Mouse (Mus musculus) WW6 (cell line): ENCODE measurements at regions not wholly inside any gene's neighbourhood (a gene's known extent, or its start where the extent isn't known, plus 50 kb on each side); places are given as distances from the start of the nearest gene placed in this dataset.
"Not testable (repeated sequence)": the region's sequence is repeated elsewhere in the genome, so short reads cannot be mapped to it uniquely, and the experiment has no call there.

ENCODE experiments used
- DNase-seq: peaks from one replicate; pipeline ENCODE4 v3.0.0-alpha.2; 2013; ENCODE audit warnings: low read depth, low spot score

DNA sequence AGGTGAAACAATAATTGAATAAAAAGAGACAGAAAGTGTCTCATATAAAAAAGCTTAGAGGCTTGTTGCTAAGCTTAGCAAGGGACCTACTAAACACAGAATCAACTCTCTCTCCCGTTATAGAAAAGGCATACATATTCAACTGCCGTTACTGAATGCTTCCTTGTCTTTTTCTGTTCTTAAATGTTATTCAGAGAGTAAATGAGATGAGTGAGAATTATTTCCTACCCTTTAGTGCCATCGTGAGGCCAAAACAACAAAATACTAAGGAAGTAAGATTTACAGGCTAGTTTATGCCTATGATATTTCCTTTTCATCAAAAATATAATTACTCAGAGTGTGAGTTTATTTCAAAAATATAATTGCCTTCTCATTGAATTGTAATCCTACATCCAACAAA, 686.6 kb upstream of the 1700008P02Rik start:
- no peak for DNase-seq

DNA sequence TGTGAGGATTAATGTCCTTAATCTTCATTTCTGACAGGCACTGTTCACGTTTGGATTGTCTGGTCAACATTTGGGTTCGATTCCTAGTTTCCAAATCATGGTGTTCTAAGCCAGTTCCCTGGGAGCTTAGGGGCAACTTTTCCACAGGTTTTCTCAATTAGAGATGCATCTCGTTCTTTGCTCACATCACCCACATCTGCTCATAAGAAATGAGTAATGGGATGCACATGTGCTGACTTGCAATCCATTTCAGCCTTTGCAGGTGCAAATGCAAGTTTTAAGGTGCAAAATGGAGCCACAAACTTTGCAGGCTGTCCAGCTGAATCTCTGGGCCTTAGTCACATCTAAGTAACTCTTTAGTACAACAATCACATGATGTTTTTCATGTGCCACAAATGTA, 678.3 kb upstream of the 1700008P02Rik start:
- no peak for DNase-seq

DNA sequence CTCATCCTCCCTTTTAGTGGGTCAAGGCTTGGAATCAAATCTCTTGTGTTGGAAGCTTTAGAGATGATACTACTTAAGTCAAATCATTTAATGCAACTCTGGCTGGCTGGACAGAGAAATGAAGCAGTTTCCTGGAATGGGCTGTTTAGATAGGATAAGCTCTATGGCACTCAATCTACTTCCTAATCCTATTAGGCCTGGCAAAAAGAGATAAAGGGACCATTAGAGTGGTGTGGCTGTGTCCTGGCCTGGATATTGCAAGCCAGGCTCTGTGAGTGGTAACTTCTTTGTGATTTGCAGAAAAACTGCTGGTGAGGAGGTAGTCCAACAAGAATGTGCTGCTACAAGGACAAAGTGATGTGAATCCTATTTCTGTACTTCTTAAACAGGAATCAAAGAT, 670.8 kb upstream of the 1700008P02Rik start:
- DNase-seq: no peak

DNA sequence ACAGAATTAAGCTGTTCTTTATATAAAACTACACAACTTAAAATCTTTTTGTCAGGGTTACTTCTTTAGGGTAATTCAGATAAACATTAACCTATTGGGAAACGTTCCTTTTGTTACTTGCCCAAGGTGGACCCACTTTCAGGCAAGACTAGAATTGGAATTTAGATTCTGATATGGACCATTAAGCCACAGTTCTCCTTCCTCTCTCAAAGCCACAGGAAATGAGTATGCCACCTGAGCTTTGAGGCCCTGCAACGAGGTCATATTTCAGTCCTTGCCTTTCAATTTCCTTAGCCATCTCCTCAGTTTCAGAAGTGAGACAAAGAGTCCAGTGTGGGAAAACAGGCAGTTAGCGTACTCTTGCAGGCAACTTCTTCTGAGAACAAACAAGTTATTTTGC, 637.3 kb upstream of the 1700008P02Rik start:
- DNase-seq: no peak

DNA sequence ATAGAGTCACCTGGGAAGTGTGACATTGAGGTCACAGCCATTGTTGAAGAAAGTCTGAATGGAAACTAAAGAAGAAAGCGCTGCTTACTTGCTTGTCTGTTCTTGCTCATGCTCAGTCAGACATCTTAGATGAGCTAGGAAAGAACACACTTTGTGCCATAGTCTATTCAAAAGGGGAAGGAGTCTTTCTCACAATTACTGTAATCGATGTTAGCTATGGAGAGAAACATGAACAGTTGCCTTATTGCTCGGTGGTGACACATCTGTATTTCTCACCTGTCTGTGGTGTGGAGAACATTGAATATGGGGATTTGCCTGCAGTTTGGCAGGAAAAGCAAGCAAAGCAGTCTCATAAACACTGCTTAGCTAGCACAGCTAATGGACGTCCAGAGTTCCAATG, 628.1 kb upstream of the 1700008P02Rik start:
- no peak for DNase-seq

DNA sequence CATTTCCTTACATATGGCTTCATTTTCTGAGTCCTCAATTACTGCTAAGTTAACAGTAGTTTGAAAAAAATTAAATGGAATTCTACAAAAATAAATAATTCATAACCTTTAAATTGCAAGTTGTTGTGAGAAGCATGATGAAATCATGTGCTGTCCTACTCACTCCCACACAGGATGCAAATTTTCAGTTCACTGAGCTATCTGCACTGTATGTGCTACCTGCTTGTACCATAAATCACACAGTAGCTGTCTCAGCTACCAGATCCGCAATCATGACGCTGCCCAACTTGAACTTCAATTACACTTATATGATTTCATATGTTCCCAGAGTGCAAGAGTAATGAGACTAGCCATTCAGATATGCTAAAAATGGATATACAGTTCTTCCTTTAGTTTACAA, 609.5 kb upstream of the 1700008P02Rik start:
- no peak for DNase-seq

DNA sequence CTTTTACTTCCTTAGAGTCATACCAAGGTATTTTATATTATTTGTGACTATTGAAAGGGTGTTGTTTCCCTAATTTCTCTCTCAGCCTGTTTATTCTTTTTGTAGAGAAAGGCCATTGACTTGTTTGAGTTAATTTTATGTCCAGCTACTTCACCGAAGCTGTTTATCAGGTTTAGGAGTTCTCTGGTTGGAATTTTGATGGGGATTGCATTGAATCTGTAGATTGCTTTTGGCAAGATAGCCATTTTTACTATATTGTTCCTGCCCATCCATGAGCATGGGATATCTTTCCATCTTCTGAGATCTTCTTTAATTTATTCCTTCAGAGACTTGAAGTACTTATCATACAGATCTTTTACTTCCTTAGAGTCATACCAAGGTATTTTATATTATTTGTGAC, 568.3 kb upstream of the 1700008P02Rik start:
- DNase-seq: not testable (repeated sequence)

DNA sequence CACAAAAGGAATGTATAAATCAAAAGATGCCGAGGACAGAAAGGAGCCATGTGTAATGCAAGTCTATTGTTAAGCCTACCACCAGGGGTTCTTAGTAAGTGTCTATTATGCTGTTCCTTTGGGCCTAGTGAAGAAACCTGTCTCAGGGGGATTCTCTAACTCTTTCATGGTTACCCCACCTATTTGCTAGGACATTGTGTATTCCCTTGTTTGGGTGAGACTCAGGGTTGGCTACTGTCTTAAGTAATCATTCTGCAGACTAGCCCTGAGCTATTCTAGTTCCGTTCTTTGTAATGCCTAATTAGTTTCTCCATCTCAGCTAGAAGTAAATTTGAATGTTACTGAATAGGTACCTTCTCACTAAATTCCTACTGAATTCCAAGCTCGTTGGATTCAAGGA, 546.4 kb upstream of the 1700008P02Rik start:
- no peak for DNase-seq

DNA sequence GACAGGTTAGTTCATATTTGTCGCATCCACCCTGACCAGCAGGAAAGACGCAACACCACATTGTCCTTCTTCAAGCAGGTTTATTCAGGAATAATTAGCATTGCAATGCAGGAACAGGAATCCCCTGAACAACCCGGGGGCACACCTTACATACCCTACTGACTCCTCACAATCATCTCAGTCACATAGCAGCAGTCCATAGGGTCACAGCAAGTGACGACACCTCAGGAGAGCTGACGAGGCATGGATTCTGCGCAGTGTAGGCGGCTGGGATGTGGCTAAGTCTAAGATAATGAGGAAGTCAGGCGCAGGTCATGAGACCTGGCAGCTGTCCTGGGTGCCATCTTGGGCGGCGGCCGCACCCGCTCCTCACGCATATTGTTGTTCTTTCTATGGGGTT, 518.8 kb upstream of the 1700008P02Rik start:
- peak; percentile 1 for DNase-seq

DNA sequence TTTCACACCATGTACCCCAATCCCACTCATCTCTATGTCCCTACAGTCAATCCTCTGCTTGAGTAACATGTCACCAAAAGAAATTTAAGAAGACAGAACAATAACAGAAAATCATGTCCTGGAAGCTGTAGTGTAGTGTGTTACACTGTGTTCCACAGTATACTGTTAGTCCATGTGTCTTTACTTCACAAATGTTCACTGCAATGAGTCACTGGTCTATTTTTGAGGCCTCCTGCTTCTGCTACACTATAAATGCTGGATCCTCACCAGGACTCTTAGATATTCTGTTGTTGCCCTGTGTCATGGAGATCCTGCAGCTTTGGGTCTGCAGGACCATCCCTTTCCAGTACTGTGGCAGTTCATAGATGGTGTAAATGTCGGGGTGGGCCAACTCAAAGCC, 514.5 kb upstream of the 1700008P02Rik start:
- no peak for DNase-seq
